Mouse (Mus musculus) intestine, postnatal 0 days (tissue): ENCODE measurements around the gene Irf3. TPM values are rescaled to one million over a fixed set of nuclear protein-coding genes. Genes with fewer than 3 reads are reported as not detected.
"Not testable (repeated sequence)": the region's sequence is repeated elsewhere in the genome, so short reads cannot be mapped to it uniquely, and the experiment has no call there.

ENCODE experiments used
- ATAC-seq: fragments of 200-750 bp; cut with Nextera tagmentation; 2 replicates; pipeline ENCODE4 v1.8.0; 2017; ENCODE audit warnings: mild to moderate bottlenecking, moderate TSS enrichment, moderate library complexity
- H3K27ac ChIP-seq: fragments of 300-500 bp; sonication (generic); 2 replicates; pipeline ENCODE4 v1.5.1; 2014; ENCODE audit warnings: mild to moderate bottlenecking, low read depth, low read length, moderate library complexity
- H3K27me3 ChIP-seq: fragments of 300-500 bp; sonication (generic); replicated peaks from 2 replicates; pipeline ENCODE4 v1.6.1; 2014; ENCODE audit warnings: low read length, mixed read lengths; ENCODE audit not compliant: control insufficient read depth, insufficient read depth
- H3K36me3 ChIP-seq: fragments of 300-500 bp; sonication (generic); 2 replicates; pipeline ENCODE4 v1.6.1; 2014; ENCODE audit warnings: mild to moderate bottlenecking, moderate library complexity; ENCODE audit not compliant: control insufficient read depth, insufficient read depth
- H3K4me1 ChIP-seq: fragments of 300-500 bp; sonication (generic); replicated peaks from 2 replicates; pipeline ENCODE4 v1.6.1; 2014; ENCODE audit warnings: antibody characterized with exemption, low read length, mixed read lengths; ENCODE audit not compliant: control insufficient read depth, insufficient read depth
- H3K4me2 ChIP-seq: fragments of 300-500 bp; sonication (generic); replicated peaks from 2 replicates; pipeline ENCODE4 v1.6.1; 2014; ENCODE audit warnings: low read depth, mild to moderate bottlenecking, moderate library complexity
- H3K4me3 ChIP-seq: fragments of 300-500 bp; sonication (generic); 2 replicates; pipeline ENCODE4 v1.5.1; 2014; ENCODE audit warnings: low read depth, low read length
- H3K9ac ChIP-seq: fragments of 300-500 bp; sonication (generic); 2 replicates; pipeline ENCODE4 v1.6.1; 2014; ENCODE audit warnings: mild to moderate bottlenecking, low read depth, low read length
- H3K9me3 ChIP-seq: fragments of 300-500 bp; sonication (generic); 2 replicates; pipeline ENCODE4 v1.6.1; 2016; ENCODE audit warnings: mixed run types; ENCODE audit not compliant: control insufficient read depth
- CTCF ChIP-seq: sonication (generic); IDR thresholded peaks from 2 replicates; pipeline ENCODE4 v1.5.1; 2016; ENCODE audit warnings: low read depth, mild to moderate bottlenecking, control low read depth, antibody characterized with exemption, moderate library complexity
- WGBS: fragments of 180-500 bp; shearing (Covaris S2); extraction: QIAGEN DNeasy Blood & Tissue Kit; methylation state at CpG from one replicate; pipeline ENCODE4 v1.1.7; 2014; 5-methylcytosine and 5-hydroxymethylcytosine counted together
- polyA plus RNA-seq: library from polyadenylated mRNA; unstranded; fragments of >200 nt; fragmentation: Nextera tagmentation; extraction: Ambion mirVana; gene quantifications from 2 replicates; pipeline ENCODE4 v1.2.1, GENCODE M21; 2015

Irf3 gene
- polyA plus RNA-seq, 1 experiment from 2014 or later: 53.2 TPM

GRCm38 (mm10) chr7:45015957-45016612 is 18.6 kb downstream of the Irf3 start, which contains the start of gene Scaf1:
Scaf1 (minus strand) TSS chr7:45016363.
- ATAC-seq: peak; percentile 82
- peak within 1 kb of the TSS; percentile 96 for H3K9ac ChIP-seq
- WGBS: under 1% methylated on average over 69 of the region's 69 CpGs
- H3K9me3 ChIP-seq: no peaks in the 10 kb centered on the region
- TF ChIP-seq CTCF: no peak
- H3K4me1 ChIP-seq: 0 out of 2 replicates have a peak, but pooled peaks cover 5% of the 10 kb centered on the region
- peaks cover 34% of the 10 kb centered on the region for H3K36me3 ChIP-seq
- peak within 1 kb of the TSS; percentile 96 for H3K27ac ChIP-seq
- H3K27me3 ChIP-seq: no peaks in the 10 kb centered on the region
- peak within 1 kb of the TSS; percentile 85 for H3K4me2 ChIP-seq
- H3K4me3 ChIP-seq: peak within 1 kb of the TSS; percentile 94

- Histone ChIP-seq H3K27ac (peak overlapping the region; percentile 96), H3K9me3 (no peaks in the 10 kb centered on the region), H3K4me2 (peak overlapping the region; percentile 85), H3K36me3 (peaks cover 34% of the 10 kb centered on the region), H3K4me1 (0 out of 2 replicates have a peak, but pooled peaks cover 5% of the 10 kb centered on the region), H3K27me3 (no peaks in the 10 kb centered on the region), H3K9ac (peak overlapping the region; percentile 55), H3K4me3 (peak overlapping the region; percentile 94)
- no peak for ATAC-seq
- no peak for TF ChIP-seq CTCF
- 2% methylated on average over 4 of the region's 4 CpGs for WGBS
Observed at GRCm38 (mm10) chr7:45016761-45017160, 19.3 kb downstream of the Irf3 start.

DNA sequence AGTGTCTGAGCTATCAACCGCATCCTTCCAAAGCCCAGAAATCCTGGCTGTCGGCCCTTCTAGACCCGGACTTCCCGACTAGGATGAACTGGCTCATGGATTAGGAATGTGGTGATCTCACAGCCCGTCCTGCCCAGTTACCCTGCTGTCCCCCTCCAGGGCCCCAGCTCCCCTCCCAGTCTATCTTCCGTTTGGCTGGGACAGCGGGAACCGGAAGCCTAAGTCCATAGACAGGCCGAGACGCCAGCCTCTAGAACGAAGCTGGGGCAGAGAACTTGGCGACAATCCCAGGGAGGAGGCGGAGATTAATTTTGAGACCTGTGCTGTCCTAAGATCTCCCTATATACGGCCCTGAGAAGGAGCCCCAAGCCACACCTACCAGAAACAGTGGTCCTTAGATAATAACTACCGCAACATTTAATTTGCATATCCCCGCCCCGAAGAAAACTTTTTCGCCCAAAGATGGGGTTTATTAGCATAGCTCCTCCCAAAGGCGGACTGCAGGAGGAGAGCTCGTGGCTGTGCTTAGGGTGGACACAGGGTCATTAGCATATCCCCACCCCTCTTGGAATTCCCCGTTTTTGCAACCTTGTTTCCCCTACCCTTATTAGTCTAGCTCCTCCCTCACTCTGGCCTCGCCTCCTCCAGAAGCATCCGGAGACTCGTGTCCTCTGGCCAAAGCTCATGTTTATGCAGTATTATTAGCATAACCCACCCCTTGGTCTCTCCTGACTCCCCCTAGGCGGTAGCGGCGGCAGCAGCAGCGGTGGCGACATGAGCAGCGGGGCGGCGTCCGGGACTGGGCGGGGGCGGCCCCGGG is 20.0 kb downstream of the Irf3 start, which contains the start of gene Rras:
Gene Rras, plus strand, starts transcription at position 720 of the 820 bp plus-strand sequence.
- Histone ChIP-seq H3K27me3 (no peaks in the 10 kb centered on the region), H3K4me3 (peak within 1 kb of the TSS; percentile 94), H3K27ac (peak within 1 kb of the TSS; percentile 96), H3K9ac (peak within 1 kb of the TSS; percentile 82), H3K9me3 (no peaks in the 10 kb centered on the region), H3K4me2 (peak within 1 kb of the TSS; percentile 85), H3K4me1 (0 out of 2 replicates have a peak, but pooled peaks cover 5% of the 10 kb centered on the region), H3K36me3 (peaks cover 27% of the 10 kb centered on the region)
- under 1% methylated on average over 34 of the region's 36 CpGs for WGBS
- ATAC-seq: peak; percentile 90
- TF ChIP-seq CTCF: peak; percentile 48

DNA sequence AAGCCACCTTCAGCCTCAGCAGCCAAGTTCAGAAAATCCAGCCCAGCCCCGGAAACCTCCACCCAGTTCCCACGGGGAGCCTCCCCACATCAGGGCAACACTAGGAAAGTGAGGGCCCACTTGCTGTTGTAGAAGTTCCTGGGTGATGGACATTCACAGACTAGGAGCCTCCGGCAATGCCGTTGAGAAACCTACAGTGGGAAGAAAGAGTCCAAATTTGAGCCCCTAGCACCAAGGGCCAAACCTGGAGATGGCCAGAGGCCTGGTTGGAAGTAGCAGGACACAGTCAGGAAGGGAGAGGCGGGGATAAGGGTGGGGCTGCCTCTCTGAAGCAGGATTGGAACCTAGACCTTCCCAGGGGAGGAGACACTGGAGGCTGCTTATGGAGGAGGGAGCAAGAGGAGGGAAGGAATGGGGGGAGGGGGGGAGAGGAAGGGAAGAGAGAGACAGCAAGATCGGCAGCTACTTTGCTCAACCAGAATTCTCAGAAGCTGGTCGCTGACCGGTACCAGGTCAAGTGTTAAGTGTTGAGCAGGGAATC is 21.7 kb downstream of the Irf3 start:
- H3K4me3 ChIP-seq: peak overlapping the region; percentile 94
- peak overlapping the region; percentile 54; the same call in 1 of the 2 replicates for H3K27ac ChIP-seq
- no peaks in the 10 kb centered on the region for H3K27me3 ChIP-seq
- 0 out of 2 replicates have a peak overlapping the region, but pooled peaks have one; percentile 22 for H3K9ac ChIP-seq
- H3K9me3 ChIP-seq: no peaks in the 10 kb centered on the region
- no peak for ATAC-seq
- WGBS: 33% methylated on average over 8 of the region's 8 CpGs
- 0 out of 2 replicates have a peak, but pooled peaks cover 5% of the 10 kb centered on the region for H3K4me1 ChIP-seq
- H3K4me2 ChIP-seq: peak overlapping the region; percentile 85
- no peak for TF ChIP-seq CTCF
- peaks cover 13% of the 10 kb centered on the region for H3K36me3 ChIP-seq

- Histone ChIP-seq H3K4me1 (0 out of 2 replicates have a peak, but pooled peaks cover 5% of the 10 kb centered on the region), H3K4me3 (no peak overlapping the region), H3K36me3 (peaks cover 13% of the 10 kb centered on the region), H3K9ac (no peak overlapping the region), H3K27me3 (no peaks in the 10 kb centered on the region), H3K9me3 (no peaks in the 10 kb centered on the region), H3K4me2 (no peak overlapping the region), H3K27ac (no peak overlapping the region)
- ATAC-seq: no peak
- no peak for TF ChIP-seq CTCF
- whole genome bisulfite sequencing: 72% methylated on average over 9 of the region's 9 CpGs
Observed at GRCm38 (mm10) chr7:45020225-45020624, 22.8 kb downstream of the Irf3 start.

DNA sequence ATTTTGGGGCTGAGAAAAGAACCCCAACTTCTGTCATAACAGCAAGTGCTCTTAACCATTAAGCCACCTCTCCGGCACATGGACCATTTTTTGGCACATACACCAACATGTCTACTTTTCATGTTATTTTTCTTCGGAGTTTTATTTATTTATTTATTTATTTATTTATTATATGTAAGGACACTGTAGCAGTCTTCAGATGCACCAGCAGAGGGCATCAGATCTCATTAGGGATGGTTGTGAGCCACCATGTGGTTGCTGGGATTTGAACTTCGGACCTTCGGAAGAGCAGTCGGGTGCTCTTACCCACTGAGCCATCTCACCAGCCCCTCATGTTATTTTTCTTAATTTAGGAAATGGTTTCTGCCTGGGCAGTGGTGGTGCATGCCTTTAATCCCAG is 26.3 kb downstream of the Irf3 start:
- H3K4me3 ChIP-seq, H3K27me3 ChIP-seq, ATAC-seq, H3K4me2 ChIP-seq, H3K9me3 ChIP-seq, H3K27ac ChIP-seq, H3K4me1 ChIP-seq, H3K9ac ChIP-seq: not testable (repeated sequence)
- peaks cover 31% of the 10 kb centered on the region for H3K36me3 ChIP-seq
- TF ChIP-seq CTCF: peak; percentile 56
- WGBS: 68% methylated on average over 5 of the region's 5 CpGs
